Mouse (Mus musculus) heart, embryonic 14.5 days (tissue): ENCODE results near the gene Patz1. TPM values are rescaled to one million over a fixed set of nuclear protein-coding genes. Genes with fewer than 3 reads are reported as not detected.

Experiments used
- ATAC-seq: fragments of 200-750 bp; cut with Nextera tagmentation; 2 replicates; pipeline ENCODE4 v1.8.0; 2017; ENCODE audit warnings: low read depth, moderate TSS enrichment; ENCODE audit not compliant: insufficient number of reproducible peaks, insufficient read depth, low FRiP score
- H3K27ac ChIP-seq, 2 experiments: fragments of 200-500 bp in 1 of 2; fragments of 300-500 bp in 1 of 2; sonication (generic) in 1 of 2; replicated peaks in 1 of 2; 2 replicates each; pipeline ENCODE4 v1.5.1; 2012 to 2014; ENCODE audit warnings: low read depth in 2 of 2, low read length in 2 of 2, control low read depth in 1 of 2, mild to moderate bottlenecking in 1 of 2, mixed read lengths in 1 of 2; ENCODE audit not compliant: control insufficient read depth in 1 of 2, insufficient read depth in 1 of 2
- H3K27me3 ChIP-seq: fragments of 300-500 bp; sonication (generic); 2 replicates; pipeline ENCODE4 v1.6.1; 2014; ENCODE audit warnings: mild to moderate bottlenecking, low read length, control low read depth; ENCODE audit not compliant: control insufficient read depth, insufficient read depth
- H3K36me3 ChIP-seq: fragments of 300-500 bp; sonication (generic); 2 replicates; pipeline ENCODE4 v1.6.1; 2014; ENCODE audit warnings: mild to moderate bottlenecking, control low read depth, low read length, mixed read lengths; ENCODE audit not compliant: control insufficient read depth, insufficient read depth
- H3K4me1 ChIP-seq, 2 experiments: fragments of 200-500 bp in 1 of 2; fragments of 300-500 bp in 1 of 2; sonication (generic) in 1 of 2; 2 replicates each; pipeline ENCODE4 v1.6.1; 2012 to 2014; ENCODE audit warnings: low read length in 2 of 2, control low read depth in 1 of 2, mixed read lengths in 1 of 2; ENCODE audit not compliant: control insufficient read depth in 2 of 2, insufficient read depth in 2 of 2
- H3K4me2 ChIP-seq: fragments of 300-500 bp; sonication (generic); 2 replicates; pipeline ENCODE4 v1.6.1; 2014; ENCODE audit warnings: mild to moderate bottlenecking, low read length
- H3K4me3 ChIP-seq, 2 experiments: fragments of 200-500 bp in 1 of 2; fragments of 300-500 bp in 1 of 2; sonication (generic) in 1 of 2; 2 replicates each; pipeline ENCODE4 v1.5.1; 2012 to 2014; ENCODE audit warnings: low read length in 2 of 2, mild to moderate bottlenecking in 2 of 2, control low read depth in 1 of 2, low read depth in 1 of 2, moderate library complexity in 1 of 2; ENCODE audit not compliant: control insufficient read depth in 1 of 2, insufficient read depth in 1 of 2
- H3K9ac ChIP-seq: fragments of 300-500 bp; sonication (generic); 2 replicates; pipeline ENCODE4 v1.6.1; 2014; ENCODE audit warnings: mild to moderate bottlenecking, low read length
- H3K9me3 ChIP-seq: fragments of 300-500 bp; sonication (generic); 2 replicates; pipeline ENCODE4 v1.6.1; 2016; ENCODE audit warnings: low read length, control low read depth; ENCODE audit not compliant: control insufficient read depth
- WGBS: fragments of 180-500 bp; shearing (Covaris S2); extraction: QIAGEN DNeasy Blood & Tissue Kit; methylation state at CpG from one replicate; pipeline ENCODE4 v1.1.7; 2014; 5-methylcytosine and 5-hydroxymethylcytosine counted together
- polyA plus RNA-seq: library from polyadenylated mRNA; unstranded; fragments of >200 nt; fragmentation: Nextera tagmentation; extraction: Ambion mirVana; gene quantifications from 2 replicates; pipeline ENCODE4 v1.2.1, GENCODE M21; 2014

Gene Patz1
- polyA plus RNA-seq, 1 experiment from 2014 or later: 23.7 TPM

DNA sequence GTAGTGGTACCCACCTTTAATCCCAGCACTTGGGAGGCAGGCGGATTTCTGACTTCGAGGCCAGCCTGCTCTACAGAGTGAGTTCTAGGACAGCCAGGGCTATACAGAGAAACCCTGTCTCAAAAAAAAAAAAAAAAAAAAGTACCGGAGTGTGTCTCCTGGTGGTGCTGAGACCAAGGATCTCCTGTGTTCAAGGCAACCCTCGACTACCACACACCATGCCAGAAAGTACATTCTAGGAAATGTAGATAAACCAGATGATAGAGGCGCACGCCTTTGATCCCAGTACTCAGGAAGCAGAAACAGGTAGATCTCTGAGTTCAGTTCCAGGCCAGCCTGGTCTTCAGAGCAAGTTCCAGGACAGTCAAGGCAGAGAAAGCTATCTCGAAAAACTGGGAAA is 21.5 kb upstream of the Patz1 start:
- no peaks in the 10 kb centered on the region for H3K27me3 ChIP-seq
- no peak for ATAC-seq
- peak overlapping the region; percentile 85 for H3K4me2 ChIP-seq
- H3K27ac ChIP-seq: peak overlapping the region in 1 of 2 experiments; percentile 96; a peak in 2 of 4 replicates
- H3K4me1 ChIP-seq: peaks cover 2 to 11% of the 10 kb centered on the region in 2 experiments
- peaks cover 27% of the 10 kb centered on the region for H3K36me3 ChIP-seq
- peak overlapping the region; percentile 100 for H3K9ac ChIP-seq
- WGBS: 41% methylated on average over 7 of the region's 7 CpGs
- H3K4me3 ChIP-seq: peak overlapping the region in 1 of 2 experiments; percentile 98; a peak in 2 of 4 replicates
- H3K9me3 ChIP-seq: no peaks in the 10 kb centered on the region

DNA sequence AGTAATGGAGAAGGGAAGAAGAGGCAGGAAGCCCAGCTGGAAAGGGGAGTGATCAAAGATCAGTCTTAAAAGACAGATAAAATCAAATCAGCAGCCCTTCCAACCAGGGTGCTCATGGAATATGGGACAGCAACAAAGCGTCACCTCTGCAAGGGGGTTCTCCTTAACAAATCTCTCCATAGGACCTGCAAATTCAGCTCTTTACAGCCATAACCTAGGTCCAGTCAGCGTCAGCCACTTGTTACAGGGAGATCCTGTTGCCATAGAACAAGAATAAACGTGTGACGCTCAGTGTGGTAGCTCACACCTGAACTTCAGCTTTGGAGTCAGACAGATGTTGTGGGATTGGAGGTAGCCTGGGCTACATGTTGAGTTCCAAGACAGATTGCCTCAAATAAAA is 19.4 kb upstream of the Patz1 start:
- H3K4me2 ChIP-seq: no peak overlapping the region
- H3K36me3 ChIP-seq: peaks cover 6% of the 10 kb centered on the region
- H3K4me3 ChIP-seq: no peak overlapping the region
- H3K9ac ChIP-seq: no peak overlapping the region
- H3K9me3 ChIP-seq: no peaks in the 10 kb centered on the region
- WGBS: 44% methylated on average over 4 of the region's 4 CpGs
- H3K27ac ChIP-seq: no peak overlapping the region
- H3K27me3 ChIP-seq: no peaks in the 10 kb centered on the region
- H3K4me1 ChIP-seq: peaks cover 2 to 11% of the 10 kb centered on the region in 2 experiments
- ATAC-seq: no peak

DNA sequence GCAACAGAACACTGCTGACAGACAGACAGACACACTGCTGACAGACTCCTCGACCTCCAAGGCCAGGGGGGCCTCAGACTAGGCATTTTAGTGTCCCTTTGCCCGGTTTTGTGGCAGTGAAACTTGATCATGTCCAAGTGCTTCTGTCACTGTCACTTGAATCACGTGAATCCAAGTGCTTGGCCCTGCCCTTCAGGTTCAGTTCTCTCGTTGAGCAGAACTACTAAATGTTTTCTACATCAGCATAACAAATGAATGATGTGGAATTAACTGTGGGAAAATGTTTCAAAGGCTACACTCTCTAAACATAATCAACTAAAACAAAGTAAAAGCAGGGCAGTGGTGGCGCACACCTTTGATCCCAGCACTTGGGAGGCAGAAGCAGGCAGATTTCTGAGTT is 10.3 kb upstream of the Patz1 start:
- 50% methylated on average over 5 of the region's 5 CpGs for WGBS
- no peak overlapping the region for H3K27ac ChIP-seq
- H3K4me1 ChIP-seq: no peaks in the 10 kb centered on the region
- no peak overlapping the region for H3K9ac ChIP-seq
- H3K27me3 ChIP-seq: no peaks in the 10 kb centered on the region
- H3K36me3 ChIP-seq: no peaks in the 10 kb centered on the region
- no peak overlapping the region for H3K4me3 ChIP-seq
- H3K4me2 ChIP-seq: no peak overlapping the region
- ATAC-seq: no peak
- H3K9me3 ChIP-seq: peaks cover 9% of the 10 kb centered on the region; the same call in 1 of the 2 replicates

DNA sequence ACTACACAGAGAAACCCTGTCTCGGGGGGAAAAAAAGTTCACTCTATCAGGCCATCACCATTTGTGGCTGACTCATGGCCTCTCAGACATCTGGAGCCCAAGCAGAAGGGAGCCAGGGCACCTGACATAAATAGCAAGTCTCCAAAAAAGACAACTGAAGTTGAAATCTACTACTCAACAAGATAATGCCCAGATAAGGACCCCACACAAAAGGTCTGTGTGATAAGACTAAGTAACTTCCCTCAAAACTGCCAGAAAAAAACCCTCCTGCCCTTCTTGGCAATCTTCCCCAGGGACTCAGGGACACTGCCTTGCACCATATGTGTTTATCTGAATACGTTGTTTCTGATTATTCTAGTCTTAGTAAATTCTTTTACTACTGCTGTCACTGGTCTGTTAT is 8.9 kb upstream of the Patz1 start:
- WGBS: 53% methylated on average over 2 of the region's 2 CpGs
- no peak for ATAC-seq

DNA sequence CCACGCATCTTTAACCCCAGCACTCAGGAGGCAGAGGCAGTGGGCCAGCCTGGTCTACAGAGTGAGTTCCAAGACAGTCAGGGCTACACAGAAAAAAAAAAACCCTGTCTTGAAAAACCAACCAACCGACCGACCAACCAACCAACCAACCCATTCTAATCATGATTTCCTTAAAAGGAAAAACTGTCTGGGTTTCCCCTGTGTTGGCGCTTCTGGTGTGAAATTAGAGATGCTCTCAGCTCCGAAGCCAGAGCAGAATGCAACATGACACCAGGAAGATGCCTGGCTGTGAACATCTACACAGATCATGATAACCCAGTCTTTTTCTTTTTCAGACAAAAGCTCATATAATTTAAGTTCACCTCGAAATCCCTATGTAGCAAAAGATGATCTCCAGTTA is 5.8 kb upstream of the Patz1 start:
- Histone ChIP-seq H3K4me1 (no peaks in the 10 kb centered on the region), H3K9me3 (peaks cover 9% of the 10 kb centered on the region; the same call in 1 of the 2 replicates), H3K4me3 (no peak overlapping the region), H3K27me3 (no peaks in the 10 kb centered on the region), H3K9ac (no peak overlapping the region), H3K36me3 (no peaks in the 10 kb centered on the region), H3K27ac (no peak overlapping the region), H3K4me2 (no peak overlapping the region)
- WGBS: 76% methylated on average over 6 of the region's 6 CpGs
- no peak for ATAC-seq

More for the DNA sequence above, 8.9 kb upstream of the Patz1 start:
- no peak overlapping the region for H3K4me3 ChIP-seq
- H3K9ac ChIP-seq: no peak overlapping the region
- H3K4me2 ChIP-seq: no peak overlapping the region
- peaks cover 9% of the 10 kb centered on the region; the same call in 1 of the 2 replicates for H3K9me3 ChIP-seq
- no peaks in the 10 kb centered on the region for H3K4me1 ChIP-seq
- no peaks in the 10 kb centered on the region for H3K36me3 ChIP-seq
- H3K27me3 ChIP-seq: no peaks in the 10 kb centered on the region
- no peak overlapping the region for H3K27ac ChIP-seq

DNA sequence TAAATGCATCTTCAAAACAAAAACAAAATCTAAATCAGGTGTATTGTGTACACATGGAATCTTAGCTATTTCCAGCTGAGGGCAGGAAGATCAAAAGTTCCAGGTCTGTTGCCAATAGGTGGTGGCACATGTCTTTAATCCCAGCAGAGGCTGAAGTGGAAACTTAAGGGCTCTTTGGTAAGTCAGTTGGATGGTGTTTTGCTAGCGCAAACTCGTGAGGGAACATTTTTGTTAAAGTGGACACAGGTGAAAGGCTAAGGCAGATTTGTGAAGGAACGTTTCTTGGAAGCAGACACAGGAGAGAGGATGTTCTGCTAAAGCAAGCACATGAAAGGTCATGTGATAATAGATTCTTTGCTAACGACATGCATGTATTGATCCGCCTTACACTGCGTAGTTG is 5.0 kb upstream of the Patz1 start:
- ATAC-seq: no peak
- no peaks in the 10 kb centered on the region for H3K27me3 ChIP-seq
- peaks cover 9% of the 10 kb centered on the region; the same call in 1 of the 2 replicates for H3K9me3 ChIP-seq

DNA sequence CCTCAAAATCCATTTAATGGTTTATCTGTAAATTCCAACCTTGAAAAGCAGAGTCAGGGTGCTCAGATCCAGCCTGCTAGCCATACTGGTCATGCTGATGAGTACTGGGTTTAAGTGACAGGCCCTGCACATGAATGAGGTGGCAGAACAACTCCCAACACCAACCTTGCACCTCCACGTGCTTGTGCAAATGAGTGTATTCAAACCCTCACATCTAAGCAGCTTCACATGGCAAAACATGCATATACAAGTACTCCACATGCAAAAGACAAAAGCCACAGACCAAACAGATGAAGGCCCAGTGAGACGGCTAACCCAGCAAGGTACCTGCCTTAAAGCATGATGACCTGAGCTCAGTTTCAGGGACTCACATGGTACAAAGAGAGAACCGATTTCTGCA is 2.7 kb upstream of the Patz1 start:
- 83% methylated on average over 3 of the region's 3 CpGs for WGBS
- no peak for ATAC-seq
- H3K4me2 ChIP-seq: no peak overlapping the region
- peaks cover 6% of the 10 kb centered on the region; the same call in 1 of the 2 replicates for H3K9me3 ChIP-seq
- H3K27me3 ChIP-seq: no peaks in the 10 kb centered on the region
- no peaks in the 10 kb centered on the region for H3K36me3 ChIP-seq
- no peak overlapping the region for H3K9ac ChIP-seq
- no peak overlapping the region for H3K4me3 ChIP-seq
- H3K4me1 ChIP-seq: peaks cover under 1% of the 10 kb centered on the region in 2 experiments; a peak in 2 of 4 replicates
- no peak overlapping the region for H3K27ac ChIP-seq

More for the DNA sequence above, 5.0 kb upstream of the Patz1 start:
- H3K4me1 ChIP-seq: no peaks in the 10 kb centered on the region; a peak in 1 of 4 replicates
- H3K9ac ChIP-seq: no peak overlapping the region
- no peak overlapping the region for H3K4me2 ChIP-seq
- no peak overlapping the region for H3K27ac ChIP-seq
- WGBS: 91% methylated on average over 6 of the region's 6 CpGs
- no peaks in the 10 kb centered on the region for H3K36me3 ChIP-seq
- no peak overlapping the region for H3K4me3 ChIP-seq

DNA sequence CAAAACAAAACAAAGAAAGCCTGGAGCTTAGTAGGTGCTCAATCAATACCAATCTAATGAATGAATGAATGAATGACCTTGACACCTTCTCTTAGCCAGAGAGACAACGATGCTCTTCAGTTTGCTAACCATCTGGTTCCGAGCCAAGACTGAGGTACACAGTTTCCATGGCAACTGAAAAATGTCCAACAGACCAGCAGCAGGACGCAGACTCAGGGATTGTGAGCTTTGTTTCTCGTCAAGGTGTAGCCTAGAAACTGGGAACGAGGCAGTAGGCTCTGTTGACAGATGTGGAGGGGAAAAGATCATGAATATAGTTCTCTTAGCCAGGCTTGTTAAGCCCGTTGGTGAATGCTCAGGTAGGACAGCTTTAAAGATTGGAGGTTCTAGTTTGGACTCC is 1.5 kb upstream of the Patz1 start:
- no peaks in the 10 kb centered on the region for H3K9me3 ChIP-seq
- no peaks in the 10 kb centered on the region for H3K27me3 ChIP-seq
- ATAC-seq: no peak
- no peak overlapping the region for H3K4me3 ChIP-seq
- 63% methylated on average over 6 of the region's 6 CpGs for WGBS
- H3K9ac ChIP-seq: no peak overlapping the region
- H3K4me1 ChIP-seq: peaks cover 2 to 7% of the 10 kb centered on the region in 2 experiments; a peak in 2 of 4 replicates
- no peak overlapping the region for H3K4me2 ChIP-seq
- H3K27ac ChIP-seq: no peak overlapping the region
- H3K36me3 ChIP-seq: no peaks in the 10 kb centered on the region
